Mouse (Mus musculus): Measurements from ENCODE around the gene Pgap3.

DNA sequence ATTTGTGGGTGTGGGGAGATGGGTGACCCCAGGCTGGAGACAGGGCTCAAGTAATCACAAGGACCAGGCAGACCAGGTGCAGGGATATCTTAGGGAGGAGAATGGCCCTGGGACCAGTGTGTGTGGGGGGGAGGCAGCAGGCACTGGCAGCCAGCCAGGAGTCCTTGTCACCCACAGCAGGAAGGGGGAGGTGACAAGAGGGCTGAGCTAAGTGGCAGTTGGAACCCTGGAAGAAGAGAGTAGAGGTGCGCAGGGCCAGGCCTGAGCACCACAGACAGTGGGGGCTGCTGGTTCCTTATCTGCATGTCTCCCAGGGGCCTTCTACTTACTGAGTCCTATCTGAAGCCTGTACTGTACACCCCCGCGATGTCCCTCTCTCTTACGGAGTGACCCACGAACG, 7.0 kb downstream of the Pgap3 start:
- TF ChIP-seq GATA1 (IDR thresholded peaks at IDR 0.05; ENCODE audit: borderline replicate concordance, low read length) (no peak), FLI1 (IDR thresholded peaks at IDR 0.05; ENCODE audit: low read length) (no peak)
